Mouse (Mus musculus): ENCODE measurements around the gene Ptpn11.
"Not testable (repeated sequence)": the region's sequence is repeated elsewhere in the genome, so short reads cannot be mapped to it uniquely, and the experiment has no call there.

Ptpn11 gene

GRCm38 (mm10) chr5:121214707-121215106, 23.5 kb upstream of the Ptpn11 start:
- DNase-seq: no peak

GRCm38 (mm10) chr5:121212108-121212507, 20.9 kb upstream of the Ptpn11 start:
- no peak for DNase-seq

GRCm38 (mm10) chr5:121210601-121210924, 19.4 kb upstream of the Ptpn11 start:
- no peak for DNase-seq

- DNase-seq: no peak
Observed at GRCm38 (mm10) chr5:121209755-121210600, 18.8 kb upstream of the Ptpn11 start.

DNA sequence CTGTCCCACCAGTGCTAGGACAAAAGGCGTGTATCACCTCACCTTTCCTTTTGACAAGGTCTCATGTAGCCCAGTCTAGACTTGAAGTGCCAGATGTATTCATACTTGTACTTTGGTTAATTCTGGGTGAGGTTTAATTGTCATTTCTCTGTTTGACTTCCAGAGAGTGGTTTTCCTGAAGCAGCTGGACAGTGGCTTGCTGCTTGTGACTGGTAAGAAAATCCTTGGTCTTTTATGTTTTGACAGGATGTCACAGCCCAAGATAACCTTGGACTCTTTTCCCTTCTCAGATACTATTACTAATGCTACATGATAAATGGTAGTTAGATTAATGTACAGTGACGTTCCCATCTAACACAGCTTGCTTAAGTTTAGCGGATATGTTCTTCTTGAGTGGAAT, 15.8 kb upstream of the Ptpn11 start:
- no peak for DNase-seq

DNA sequence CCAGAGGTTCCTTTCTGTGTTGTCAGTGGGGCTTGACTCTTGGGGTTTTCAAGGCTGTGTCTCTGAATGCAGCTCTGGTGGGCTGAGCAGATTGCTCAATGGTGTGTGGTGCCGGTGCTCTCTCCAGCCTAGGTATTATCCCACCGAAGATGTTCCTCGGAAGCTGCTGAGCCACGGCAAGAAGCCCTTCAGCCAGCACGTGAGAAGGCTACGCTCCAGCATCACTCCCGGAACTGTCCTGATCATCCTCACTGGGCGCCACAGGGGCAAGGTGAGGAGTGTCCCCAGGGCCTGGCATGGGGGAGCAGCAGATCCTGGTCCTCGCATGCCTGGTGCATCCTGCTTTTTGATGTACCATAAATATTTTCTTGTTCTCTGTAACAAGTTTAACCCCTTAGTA, 15.3 kb upstream of the Ptpn11 start:
- no peak for DNase-seq

GRCm38 (mm10) chr5:121205537-121206130, 14.4 kb upstream of the Ptpn11 start:
- DNase-seq: not testable (repeated sequence)

GRCm38 (mm10) chr5:121204132-121205089, 13.2 kb upstream of the Ptpn11 start, which contains the start of gene Rpl6:
TSS of gene Rpl6 (plus strand) at chr5:121204481.
- peak; percentile 79 to 82 for DNase-seq

GRCm38 (mm10) chr5:121202467-121202866, 11.3 kb upstream of the Ptpn11 start:
- DNase-seq: no peak

DNA sequence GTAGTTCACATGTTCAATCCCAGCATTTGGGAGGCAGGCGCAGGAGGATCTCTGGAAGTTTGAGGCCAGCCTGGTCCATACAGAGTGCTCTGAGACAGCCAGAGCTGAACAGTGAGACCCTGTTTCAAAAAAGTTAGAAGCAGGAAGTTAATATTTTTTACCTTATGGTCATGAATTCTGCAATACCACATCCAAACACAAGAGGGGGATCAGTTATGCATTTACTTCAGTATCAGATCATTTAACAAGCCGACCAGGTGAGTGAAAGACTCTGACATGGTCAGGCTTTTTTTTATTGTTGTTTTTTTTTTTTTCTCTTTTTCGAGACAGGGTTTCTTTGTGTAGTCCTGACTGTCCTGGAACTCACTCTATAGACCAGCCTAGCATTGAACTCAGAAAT, 10.5 kb upstream of the Ptpn11 start:
- no peak for DNase-seq

DNA sequence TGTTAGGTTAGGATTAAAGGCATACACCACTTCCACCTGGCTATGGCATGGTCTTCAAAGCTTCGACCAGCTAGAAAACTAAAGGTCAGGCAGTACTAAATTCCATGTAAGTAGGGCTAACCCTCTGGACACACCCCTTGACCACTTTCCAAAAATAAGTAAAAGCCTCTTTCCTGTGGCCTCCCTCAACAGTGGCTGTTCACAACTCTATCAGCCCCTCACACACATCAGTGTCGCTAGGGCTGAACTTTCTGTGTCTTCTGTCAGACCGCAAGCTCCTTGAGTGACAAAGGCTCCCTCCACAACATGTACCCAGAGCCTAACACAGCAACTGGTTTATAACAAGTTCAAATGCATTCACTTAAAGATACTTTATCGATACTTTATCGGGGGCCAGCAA, 7.2 kb upstream of the Ptpn11 start:
- DNase-seq: no peak

- DNase-seq: no peak
Observed at GRCm38 (mm10) chr5:121197337-121197736, 6.1 kb upstream of the Ptpn11 start.

DNA sequence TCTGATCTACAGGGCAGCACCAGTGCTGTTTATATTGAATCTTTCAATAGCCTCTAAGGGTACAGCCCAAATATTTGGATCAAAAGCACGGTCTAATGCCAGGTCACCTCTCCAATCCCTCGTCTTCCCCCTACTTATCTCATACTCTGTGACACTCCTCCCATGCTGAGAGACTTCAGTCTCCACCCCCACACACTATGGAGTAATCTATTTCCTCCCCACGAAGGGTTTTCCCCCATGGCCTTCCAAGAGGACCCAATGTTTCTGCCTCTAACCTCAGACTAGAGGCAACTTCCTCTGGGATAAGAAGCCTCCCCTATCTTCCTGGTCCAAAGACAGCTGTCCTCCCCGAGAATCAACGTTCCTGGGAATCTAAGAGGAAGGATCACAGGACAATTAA, 5.6 kb upstream of the Ptpn11 start:
- DNase-seq: no peak

GRCm38 (mm10) chr5:121194173-121194572, 3.0 kb upstream of the Ptpn11 start:
- no peak for DNase-seq

DNA sequence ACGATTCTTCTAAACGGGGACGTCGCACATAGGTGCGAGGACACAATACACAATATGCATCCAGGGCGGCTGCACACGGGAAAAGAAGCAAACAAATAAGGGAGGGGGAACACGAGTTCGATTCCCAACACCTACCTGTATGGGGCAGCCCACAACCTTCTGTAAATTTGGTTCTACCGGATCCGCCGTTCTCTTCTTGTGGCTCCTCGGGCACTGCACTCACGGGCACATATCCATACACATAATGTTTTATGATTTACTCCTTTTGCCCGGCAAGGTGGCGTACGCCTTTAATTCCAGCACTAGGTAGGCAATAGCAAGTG, 348 bp upstream of the Ptpn11 start:
- no peak for DNase-seq

- DNase-seq: no peak
Observed at GRCm38 (mm10) chr5:121190210-121190835, 874 bp downstream of the Ptpn11 start.

DNA sequence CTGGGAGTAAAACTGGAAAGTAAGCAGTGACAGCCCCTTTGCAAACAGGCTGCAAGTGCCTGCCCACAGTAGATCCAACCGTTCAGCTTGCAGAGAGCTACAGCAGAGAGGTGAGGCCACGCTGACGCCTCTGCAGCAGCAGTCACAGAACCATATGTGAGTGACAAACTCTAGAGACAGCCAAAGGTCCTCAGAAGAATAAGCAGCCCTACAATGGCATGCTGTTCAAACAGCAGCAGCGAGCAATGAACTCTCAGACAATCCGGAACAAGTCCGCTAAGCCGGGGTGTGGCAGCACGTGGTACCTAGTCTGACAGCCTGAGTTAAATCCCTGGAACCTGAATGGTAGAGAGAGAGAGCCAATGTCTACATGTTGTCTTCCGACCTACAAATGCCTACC, 2.0 kb downstream of the Ptpn11 start:
- DNase-seq: no peak

DNA sequence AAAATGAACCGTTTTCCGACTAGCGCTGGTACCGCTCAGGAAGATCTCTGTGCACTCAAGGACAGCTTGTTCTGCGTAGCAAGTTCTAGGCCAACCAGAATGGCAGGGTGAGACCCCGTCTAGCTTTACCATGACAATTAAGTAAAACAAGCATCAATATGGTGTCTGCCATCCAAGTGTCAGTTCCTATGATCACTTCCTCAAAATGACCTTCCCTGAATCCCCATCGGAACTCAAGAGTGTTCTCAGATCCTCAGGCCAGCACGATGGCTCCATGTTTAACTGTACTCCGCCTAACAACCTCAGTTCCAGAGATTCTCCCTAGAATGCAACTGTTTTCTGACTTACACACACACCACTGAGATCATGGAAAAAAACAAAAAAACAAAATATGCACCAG, 2.9 kb downstream of the Ptpn11 start:
- no peak for DNase-seq

DNA sequence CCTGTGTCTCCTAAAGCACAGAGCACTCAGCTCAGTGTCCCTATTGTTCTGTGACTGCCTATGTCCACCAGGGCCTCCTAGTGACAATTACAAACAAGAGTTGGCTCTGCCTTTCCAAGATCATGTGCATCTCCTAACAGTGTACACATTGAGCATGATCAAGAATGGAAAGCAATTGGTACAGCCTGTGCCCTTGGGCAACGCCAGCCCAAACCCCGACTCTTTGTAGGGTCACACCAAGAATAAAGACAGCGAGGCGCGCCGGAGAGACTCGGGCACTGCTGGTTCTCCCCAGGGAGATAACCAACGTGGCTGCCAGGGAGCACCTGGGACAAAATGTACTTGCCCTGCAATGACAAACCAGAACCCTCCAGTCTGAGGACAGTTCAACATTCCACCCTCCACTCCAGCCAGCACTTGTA, 3.6 kb downstream of the Ptpn11 start:
- no peak for DNase-seq

DNA sequence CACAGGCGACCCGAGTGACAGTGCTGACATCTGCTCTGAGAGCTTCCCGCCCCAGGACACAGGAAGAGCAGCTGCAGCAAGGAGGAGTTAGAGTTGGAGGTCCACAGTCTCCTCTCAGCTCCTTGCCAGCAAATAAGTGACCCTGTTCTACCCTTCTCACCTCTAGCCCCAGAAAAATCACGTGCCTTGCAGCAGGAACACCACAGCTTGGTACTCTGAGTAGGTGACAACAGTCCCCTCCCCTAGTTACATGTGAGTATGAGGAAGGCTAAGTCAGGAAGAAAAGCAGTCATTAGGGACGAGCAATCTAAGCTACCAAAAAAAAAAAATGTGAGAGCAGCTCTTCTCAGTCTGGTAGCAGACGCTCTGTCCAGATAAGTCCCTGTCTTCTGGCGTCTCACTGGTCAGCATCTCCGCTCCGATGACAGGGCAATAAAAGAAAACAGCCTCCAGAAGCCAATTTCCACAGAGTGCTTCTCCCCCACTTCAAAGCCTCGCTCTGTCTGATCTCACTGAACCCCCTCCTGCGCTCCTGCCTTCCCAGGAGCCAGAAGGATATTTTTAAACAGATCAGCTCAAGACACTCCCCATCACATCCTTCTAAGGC, 6.1 kb downstream of the Ptpn11 start:
- peak; percentile 43 to 53 for DNase-seq

DNA sequence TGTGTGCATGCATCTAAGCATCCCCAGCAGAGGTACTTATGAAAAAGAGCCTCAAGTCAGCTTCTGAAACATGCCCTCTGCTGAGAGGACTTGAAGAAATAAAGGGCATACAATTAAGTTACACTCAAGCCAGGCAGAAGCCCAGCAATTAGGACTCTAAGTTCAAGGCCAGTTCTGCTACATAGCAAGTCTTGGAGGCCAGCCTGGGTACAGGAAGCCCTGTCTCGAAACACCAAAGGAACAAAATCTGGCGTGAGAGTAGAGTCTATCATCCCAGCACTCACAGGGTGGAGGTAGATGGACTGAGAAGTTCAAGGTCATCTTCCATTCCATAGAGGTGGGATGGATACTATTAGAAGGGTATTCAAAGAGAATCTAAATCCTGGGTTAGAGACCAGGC, 6.8 kb downstream of the Ptpn11 start:
- no peak for DNase-seq

- DNase-seq: no peak
Observed at GRCm38 (mm10) chr5:121183269-121183668, 7.9 kb downstream of the Ptpn11 start.
